In genomic region chr15:80075733-80076337, GRCm38 (mm10) we compare ENCODE assay signal across 10 mouse cellular contexts. TPM values are rescaled to one million over a fixed set of nuclear protein-coding genes. Genes with fewer than 3 reads are reported as not detected.
DNase-seq lines count a peak whose midpoint lies in the region; ATAC-seq and TF ChIP-seq lines count a peak whose summit lies in the region.
"Had no signal": no experiment of that assay in that cellular context is flagged by ENCODE, and none has a peak within 500 bp of the region (broad histone marks: within the 10 kb centered on the region; RNA-seq: fewer than 3 reads in every experiment).

No protein-coding gene starts in this region.

- no peak overlapping the region for H3K4me2 ChIP-seq in heart, embryonic 13.5 days
- 0 out of 2 replicates have a peak overlapping the region, but pooled peaks have one; percentile 20 for H3K4me2 ChIP-seq in liver, embryonic 14.5 days (ENCODE audit: low read depth)
- H3K4me2 ChIP-seq: hindbrain, embryonic 15.5 days had no signal

- H3ac ChIP-seq in C2C12 (ENCODE audit: control insufficient read depth, insufficient read length, low read depth) = no peak overlapping the region

- H3K9me3 ChIP-seq in heart, embryonic 13.5 days = no peaks in the 10 kb centered on the region
- H3K9me3 ChIP-seq in liver, embryonic 14.5 days (ENCODE audit: control insufficient read depth, low read length) = no peaks in the 10 kb centered on the region
- H3K9me3 ChIP-seq: hindbrain, embryonic 15.5 days had no signal

- H3K27me3 ChIP-seq in heart, embryonic 13.5 days (replicated peaks) = 0 out of 2 replicates have a peak, but pooled peaks cover 3% of the 10 kb centered on the region
- no peaks in the 10 kb centered on the region for H3K27me3 ChIP-seq in C2C12 (ENCODE audit: control insufficient read depth, insufficient read depth, insufficient read length)
- no peaks in the 10 kb centered on the region for H3K27me3 ChIP-seq in liver, embryonic 14.5 days (ENCODE audit: control insufficient read depth, insufficient read depth, low read length)
- H3K27me3 ChIP-seq: hindbrain, embryonic 15.5 days had no signal

- no peak for TF ChIP-seq CTCF in C2C12 (IDR thresholded peaks at IDR 0.05; ENCODE audit: control insufficient read depth, insufficient read depth, insufficient read length)
- TF ChIP-seq CTCF in liver, embryonic 14.5 days (IDR thresholded peaks at IDR 0.05; ENCODE audit: low read depth) = no peak

- H3K4me1 ChIP-seq in heart, embryonic 13.5 days = peaks cover 56% of the 10 kb centered on the region
- H3K4me1 ChIP-seq in liver, embryonic 14.5 days (replicated peaks; ENCODE audit: control insufficient read depth in 2 of 2, insufficient read depth in 2 of 2, low read length in 1 of 2) = peaks cover 11 to 30% of the 10 kb centered on the region in 2 experiments

- peaks cover 30% of the 10 kb centered on the region for H3K79me2 ChIP-seq in C2C12 (ENCODE audit: control insufficient read depth, insufficient read depth)

- ATAC-seq in heart, embryonic 13.5 days (ENCODE audit: extremely low read depth, insufficient number of reproducible peaks, low FRiP score, low TSS enrichment) = no peak
- 0 out of 2 replicates have a peak, but pooled peaks have one; percentile 9 for ATAC-seq in common myeloid progenitor, adult 5-6 weeks (replicated peaks; ENCODE audit: low read depth, poor library complexity, severe bottlenecking)
- ATAC-seq in liver, embryonic 14.5 days (ENCODE audit: insufficient read depth) = peak; percentile 58

- H3K9ac ChIP-seq in heart, embryonic 13.5 days = peak overlapping the region; percentile 61
- peak overlapping the region; percentile 4; the same call in 1 of the 2 replicates for H3K9ac ChIP-seq in liver, embryonic 14.5 days (replicated peaks)
- H3K9ac ChIP-seq: hindbrain, embryonic 15.5 days had no signal

- peaks cover 24% of the 10 kb centered on the region for H3K79me3 ChIP-seq in C2C12 (ENCODE audit: low read depth)

- 20% methylated on average over 5 of the region's 5 CpGs for WGBS in heart, embryonic 13.5 days
- 25% methylated on average over 5 of the region's 5 CpGs for WGBS in liver, embryonic 14.5 days (ENCODE audit: insufficient replicate concordance)

- H3K27ac ChIP-seq in heart, embryonic 13.5 days (replicated peaks) = peak overlapping the region; percentile 54
- H3K27ac ChIP-seq in liver, embryonic 14.5 days = peak overlapping the region; percentile 53
- H3K27ac ChIP-seq: hindbrain, embryonic 15.5 days had no signal

- peaks cover 45% of the 10 kb centered on the region for H3K36me3 ChIP-seq in heart, embryonic 13.5 days
- peaks cover 45% of the 10 kb centered on the region for H3K36me3 ChIP-seq in C2C12 (ENCODE audit: control insufficient read depth, insufficient read depth)
- peaks cover 44% of the 10 kb centered on the region for H3K36me3 ChIP-seq in liver, embryonic 14.5 days (replicated peaks; ENCODE audit: control insufficient read depth, insufficient read depth, low read depth)

- DNase-seq in heart, adult 9 months (ENCODE audit: low spot score in 2 of 2) = no peak
- DNase-seq in liver, embryonic 14.5 days (ENCODE audit: low read depth in 3 of 3, low spot score in 3 of 3) = no peak
- DNase-seq in urinary bladder, postnatal 36 days (ENCODE audit: low spot score in 2 of 2) = no peak
- no peak for DNase-seq in frontal cortex, postnatal 25 days (ENCODE audit: low spot score in 2 of 2)
- DNase-seq in adrenal gland, adult (ENCODE audit: inconsistent age in 2 of 2, low spot score in 1 of 2) = no peak
- DNase-seq: cerebellum, postnatal 36 days had no signal

- no peak for TF ChIP-seq EP300 in liver, embryonic 14.5 days (IDR thresholded peaks at IDR 0.05; ENCODE audit: low read depth)

- H3K4me3 ChIP-seq in heart, embryonic 13.5 days = no peak overlapping the region
- H3K4me3 ChIP-seq in C2C12 (ENCODE audit: insufficient read depth, poor library complexity, severe bottlenecking) = no peak overlapping the region
- H3K4me3 ChIP-seq in liver, embryonic 14.5 days (ENCODE audit: insufficient read depth in 1 of 2, low read depth in 2 of 2, low read length in 2 of 2) = no peak overlapping the region
- H3K4me3 ChIP-seq: hindbrain, embryonic 15.5 days had no signal

TF ChIP-seq in C2C12, 6 proteins besides CTCF, POLR2A, EP300 and RAD21:
- TF ChIP-seq FOSL1 (IDR thresholded peaks at IDR 0.05; ENCODE audit: insufficient read depth, low read length, poor library complexity, severe bottlenecking) (peak; percentile 11), CEBPB (IDR thresholded peaks at IDR 0.05; ENCODE audit: low read depth) (peak; percentile 2), MYOD1 (IDR thresholded peaks at IDR 0.05; ENCODE audit: control insufficient read depth, insufficient read length, low read depth) (no peak), MAX (IDR thresholded peaks at IDR 0.05) (no peak), USF1 (IDR thresholded peaks at IDR 0.05; ENCODE audit: low read depth) (no peak), MYOG (IDR thresholded peaks at IDR 0.05; ENCODE audit: control insufficient read depth, extremely low read depth, insufficient read length) (no peak)

RNA-seq across cellular contexts. Expression of gene Syngr1, which starts 15.3 kb away (rescaled TPM):
- polyA plus RNA-seq in heart, embryonic 13.5 days (2015; fragmentation: Nextera tagmentation; extraction: Ambion mirVana) = 27.3 and 30.7 TPM in 2 replicates
- polyA plus RNA-seq in C2C12 (2012; fragmentation: generic; extraction: Trizol) = 7.9 TPM
- 4.8 and 6.1 TPM in 2 replicates for total RNA-seq in common myeloid progenitor, adult 5-6 weeks (2017)
- polyA plus RNA-seq in liver, embryonic 14.5 days (2012; rRNA removed) = 10.4 and 12.0 TPM in 2 replicates
- 14.4 and 17.3 TPM in 2 replicates for polyA plus RNA-seq in liver, embryonic 14.5 days (2014; fragmentation: Nextera tagmentation; extraction: Ambion mirVana)

RNA-seq across cellular contexts. Expression of gene Rpl3, which starts 15.8 kb away (rescaled TPM):
- 603 and 677 TPM in 2 replicates for polyA plus RNA-seq in heart, embryonic 13.5 days (2015; fragmentation: Nextera tagmentation; extraction: Ambion mirVana)
- polyA plus RNA-seq in C2C12 (2012; fragmentation: generic; extraction: Trizol) = 1,181 TPM
- 2,920 and 3,083 TPM in 2 replicates for total RNA-seq in common myeloid progenitor, adult 5-6 weeks (2017)
- 530 and 765 TPM in 2 replicates for polyA plus RNA-seq in liver, embryonic 14.5 days (2012; rRNA removed)
- polyA plus RNA-seq in liver, embryonic 14.5 days (2014; fragmentation: Nextera tagmentation; extraction: Ambion mirVana) = 774 and 804 TPM in 2 replicates

RNA-seq across cellular contexts. Expression of gene Tab1, which starts 57.1 kb away (rescaled TPM):
- 29.4 and 31.1 TPM in 2 replicates for polyA plus RNA-seq in heart, embryonic 13.5 days (2015; fragmentation: Nextera tagmentation; extraction: Ambion mirVana)
- 30.2 TPM for polyA plus RNA-seq in C2C12 (2012; fragmentation: generic; extraction: Trizol)
- 10.6 and 19.9 TPM in 2 replicates for total RNA-seq in common myeloid progenitor, adult 5-6 weeks (2017)
- 11.2 and 11.9 TPM in 2 replicates for polyA plus RNA-seq in liver, embryonic 14.5 days (2012; rRNA removed)
- 9.4 and 10.8 TPM in 2 replicates for polyA plus RNA-seq in liver, embryonic 14.5 days (2014; fragmentation: Nextera tagmentation; extraction: Ambion mirVana)
